Mouse (Mus musculus) ovary, adult 10 weeks (tissue): Measurements from ENCODE around the gene Nebl. TPM values are rescaled to one million over a fixed set of nuclear protein-coding genes. Genes with fewer than 3 reads are reported as not detected.

ENCODE experiments used
- polyA plus RNA-seq: library from polyadenylated mRNA; stranded (reverse); fragments of 350-450 nt; fragmentation: Illumina TruSeq; extraction: RNeasy Lipid Tissue Mini Kit (QIAGEN cat#74804); gene quantifications from one replicate; pipeline ENCODE4 v1.2.3, GENCODE M21; 2014

The Nebl gene
- polyA plus RNA-seq: 12.4 TPM

DNA sequence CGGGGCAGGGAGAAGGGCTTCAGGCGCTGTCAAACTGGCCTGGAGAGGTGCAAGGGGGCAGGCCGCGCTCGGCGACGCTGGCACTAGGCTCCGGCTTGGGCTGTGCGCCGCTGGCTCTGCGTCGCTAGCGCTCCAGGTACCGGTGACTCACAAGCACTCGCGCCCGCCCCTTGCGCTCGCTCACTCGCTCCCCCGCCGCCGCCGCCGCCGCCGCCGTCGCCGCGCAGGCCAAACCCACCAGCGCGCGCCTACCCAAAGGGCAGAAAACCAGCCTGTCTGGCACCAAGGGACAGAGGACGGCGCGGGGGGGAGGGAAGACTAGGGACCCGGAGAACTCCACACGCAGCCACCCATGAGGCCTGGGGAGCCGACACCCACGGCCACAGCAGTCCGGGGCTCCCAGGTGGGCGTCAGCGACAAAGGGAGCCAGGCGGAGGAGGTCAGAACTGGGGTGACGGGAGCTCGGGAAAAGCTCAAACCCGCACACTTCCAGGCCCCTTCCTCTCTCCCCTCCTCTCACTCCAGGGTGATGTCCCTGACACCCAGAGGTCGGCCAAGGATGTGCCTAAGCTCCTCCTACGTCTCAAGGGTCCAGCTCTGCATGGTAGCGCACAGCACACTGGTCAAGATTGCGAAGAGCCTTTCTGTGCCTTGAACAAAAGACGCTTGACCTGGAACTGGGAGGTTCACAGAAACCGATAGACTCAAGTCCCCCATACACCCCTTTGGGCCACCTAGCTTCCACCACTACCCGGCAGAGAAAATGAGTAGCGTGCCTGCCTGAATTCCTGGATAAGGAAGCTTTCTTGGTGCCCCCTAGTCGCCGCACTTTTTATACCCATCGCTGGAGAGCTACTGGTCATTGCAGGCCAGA lies at the start of gene Nebl:
Nebl (minus strand) TSS at position 508 of the 874 bp plus-strand sequence.

